Mouse (Mus musculus): ENCODE results near the gene Mov10l1. TPM values are rescaled to one million over a fixed set of nuclear protein-coding genes. Genes with fewer than 3 reads are reported as not detected.

The Mov10l1 gene
- 0.11 and 0.18 TPM in 2 replicates for polyA plus RNA-seq (2016; fragmentation: Nextera tagmentation; extraction: Ambion mirVana)

DNA sequence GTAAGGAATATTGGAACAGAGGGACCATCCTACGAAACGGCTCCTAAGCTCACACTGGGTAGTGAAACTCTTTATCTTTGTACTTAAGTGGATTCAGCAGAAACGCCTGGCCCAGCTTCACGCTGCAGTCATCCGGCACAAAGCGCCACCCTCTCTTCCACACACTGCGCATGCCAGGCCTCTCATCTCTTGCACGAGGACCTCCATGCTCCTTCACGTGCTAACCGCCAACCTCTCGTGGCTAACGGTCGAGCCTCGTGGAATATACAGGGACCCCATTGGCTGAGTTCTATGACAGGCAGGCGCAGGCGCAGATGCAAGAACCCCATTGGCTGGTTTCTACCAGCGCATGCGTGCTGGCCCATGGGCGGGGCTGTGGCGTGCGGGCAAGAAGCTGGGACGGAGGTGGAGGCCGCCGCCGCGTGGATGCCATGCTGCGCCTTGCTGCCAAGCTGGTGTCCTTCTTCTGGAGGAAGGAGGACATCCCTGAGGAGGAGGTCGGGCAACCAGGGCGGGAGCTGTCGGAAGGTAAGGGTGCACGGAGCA, at the start of gene Mov10l1:
TSS of gene Mov10l1 (plus strand) at position 376 of the 546 bp plus-strand sequence.
- no peaks in the 10 kb centered on the region for H3K27me3 ChIP-seq (ENCODE audit: low read depth, poor library complexity, severe bottlenecking)
- H3K4me1 ChIP-seq: no peaks in the 10 kb centered on the region
- H3K4me3 ChIP-seq: no peak within 1 kb of the TSS
- WGBS: 93% methylated on average over 31 of the region's 31 CpGs
- H3K36me3 ChIP-seq: no peaks in the 10 kb centered on the region
- no peak within 1 kb of the TSS for H3K27ac ChIP-seq
- no peak for DNase-seq (ENCODE audit: low spot score)
- H3K9me3 ChIP-seq (replicated peaks): no peaks in the 10 kb centered on the region

DNA sequence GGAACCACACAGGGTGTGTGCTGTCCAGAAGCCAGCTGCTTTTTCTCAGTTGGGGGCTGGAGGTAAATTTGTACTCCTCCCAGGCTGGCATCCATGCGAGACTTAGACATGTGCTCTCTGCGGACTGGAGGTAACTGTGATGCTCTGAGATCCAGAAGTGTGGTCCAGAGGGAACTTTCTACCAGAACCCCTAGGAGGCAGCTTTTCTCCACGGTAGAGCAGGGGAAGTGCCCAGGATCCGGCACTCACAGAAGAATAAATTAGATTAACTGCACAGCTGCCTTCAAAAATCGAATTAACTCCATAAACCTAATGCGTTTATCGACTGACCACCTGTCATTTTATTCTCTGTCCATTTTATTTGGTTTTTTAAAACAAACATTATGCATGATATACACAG, 48.6 kb upstream of the Mov10l1 start:
- Histone ChIP-seq H3K4me3 (no peak overlapping the region), H3K4me1 (no peaks in the 10 kb centered on the region), H3K27ac (0 out of 2 replicates have a peak overlapping the region, but pooled peaks have one; percentile 9), H3K27me3 (ENCODE audit: low read depth, poor library complexity, severe bottlenecking) (no peaks in the 10 kb centered on the region), H3K9me3 (replicated peaks) (no peaks in the 10 kb centered on the region), H3K36me3 (no peaks in the 10 kb centered on the region)
- DNase-seq (ENCODE audit: low spot score): no peak
- 78% methylated on average over 7 of the region's 7 CpGs for WGBS

DNA sequence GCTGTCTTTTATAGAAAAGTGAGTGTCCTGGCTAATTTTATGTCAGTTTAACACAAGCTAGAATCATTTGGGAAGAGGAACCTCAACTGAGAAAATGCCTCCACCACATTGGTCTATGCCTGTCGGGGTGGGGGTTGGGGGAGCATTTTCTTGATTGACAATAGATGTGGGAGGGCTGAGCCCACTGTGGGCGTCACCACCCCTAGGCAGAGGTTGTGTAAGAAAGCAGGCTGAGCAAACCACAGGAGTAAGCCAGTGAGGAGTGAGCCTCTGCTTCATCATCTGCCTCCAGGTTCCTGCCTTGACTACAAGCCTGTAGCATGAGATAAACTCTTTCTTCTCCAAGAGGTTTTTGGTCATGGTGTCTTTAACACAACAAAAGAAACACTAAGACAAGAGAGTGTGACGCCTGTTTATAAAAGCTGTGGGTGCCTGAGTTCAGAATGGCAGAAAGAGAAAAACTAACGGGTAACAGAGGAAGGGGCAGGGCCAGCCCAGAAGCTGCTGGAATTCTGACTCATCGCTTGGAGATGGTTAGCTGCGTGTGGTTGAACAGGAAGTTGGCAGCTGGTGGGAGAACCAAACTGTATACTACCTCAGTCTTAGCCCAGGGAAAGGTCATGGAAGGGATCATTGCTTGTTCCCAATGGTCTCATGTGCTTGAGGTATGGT, 46.0 kb upstream of the Mov10l1 start:
- Histone ChIP-seq H3K9me3 (replicated peaks) (no peaks in the 10 kb centered on the region), H3K27me3 (ENCODE audit: low read depth, poor library complexity, severe bottlenecking) (no peaks in the 10 kb centered on the region), H3K36me3 (no peaks in the 10 kb centered on the region), H3K27ac (no peak overlapping the region), H3K4me3 (no peak overlapping the region), H3K4me1 (no peaks in the 10 kb centered on the region)
- WGBS: 83% methylated on average over 6 of the region's 6 CpGs
- no peak for DNase-seq (ENCODE audit: low spot score)

DNA sequence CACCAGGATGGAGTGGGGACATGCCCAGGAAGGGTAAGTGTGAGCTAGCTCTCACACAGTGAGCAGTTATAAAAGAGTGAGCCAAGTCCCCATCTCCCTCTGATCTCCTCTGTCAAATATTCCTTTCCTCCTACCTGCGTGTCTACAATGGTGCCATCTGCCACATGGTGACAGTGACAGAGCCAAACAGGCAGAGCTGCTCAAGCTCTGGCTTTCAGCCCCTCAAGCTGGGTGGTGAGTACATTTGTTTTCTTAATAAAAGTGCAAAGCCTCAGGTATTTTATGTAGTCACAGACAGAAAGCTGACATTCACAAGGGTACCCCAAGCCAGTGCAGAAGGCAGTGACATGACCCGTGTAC, 45.4 kb upstream of the Mov10l1 start:
- Histone ChIP-seq H3K4me1 (no peaks in the 10 kb centered on the region), H3K4me3 (no peak overlapping the region), H3K27ac (no peak overlapping the region), H3K9me3 (replicated peaks) (no peaks in the 10 kb centered on the region), H3K27me3 (ENCODE audit: low read depth, poor library complexity, severe bottlenecking) (no peaks in the 10 kb centered on the region), H3K36me3 (no peaks in the 10 kb centered on the region)
- 75% methylated on average over 2 of the region's 2 CpGs for WGBS
- DNase-seq (ENCODE audit: low spot score): no peak

DNA sequence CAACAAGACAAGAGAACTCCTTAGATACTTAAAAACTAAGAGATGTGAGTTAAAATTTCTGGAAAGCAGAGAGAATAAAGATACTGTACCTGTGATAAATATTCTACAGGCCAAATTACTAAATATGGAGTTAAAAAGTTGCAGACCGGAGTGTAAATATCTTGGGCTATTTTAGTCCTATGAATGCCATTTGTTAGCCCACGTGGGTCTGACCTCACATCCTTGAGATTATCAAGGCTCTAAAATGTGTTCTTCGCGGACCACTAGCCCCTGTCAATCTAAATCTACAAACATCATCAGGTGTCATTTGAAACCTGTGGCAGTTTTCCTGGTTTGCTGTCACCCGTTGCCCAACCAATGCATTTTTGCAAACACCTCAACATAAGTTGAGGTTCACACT, 39.9 kb upstream of the Mov10l1 start:
- 84% methylated on average over 5 of the region's 5 CpGs for WGBS
- no peaks in the 10 kb centered on the region for H3K9me3 ChIP-seq (replicated peaks)

DNA sequence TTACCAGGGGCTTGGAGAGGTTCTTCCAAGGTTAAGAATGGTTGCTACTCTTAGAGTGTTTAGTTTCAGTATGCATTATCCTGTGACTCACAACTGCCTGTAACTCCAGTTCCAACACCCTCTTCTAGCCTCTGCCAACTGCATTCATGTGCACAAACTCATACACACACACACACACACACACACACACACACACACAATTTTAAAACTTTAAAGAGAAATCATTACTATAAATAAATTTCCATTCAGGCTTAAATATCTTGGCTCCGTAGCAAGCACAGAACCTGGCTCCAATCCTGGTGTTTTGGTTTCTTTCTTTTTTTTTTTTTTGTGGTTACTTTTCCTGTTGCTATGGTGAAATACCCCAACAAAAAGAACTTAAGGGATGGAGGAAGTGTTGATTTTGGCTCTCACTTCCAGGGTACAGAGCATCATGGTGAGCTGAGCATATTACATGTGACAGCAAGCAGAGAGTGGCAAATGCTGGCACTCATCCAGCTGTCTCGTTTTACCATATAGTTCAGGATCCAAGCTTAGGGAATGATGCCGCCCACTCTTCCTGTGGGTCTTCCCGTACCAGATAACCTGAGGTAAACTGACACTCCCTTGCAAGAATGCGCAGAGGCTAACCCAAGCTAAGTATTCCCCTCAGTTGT, 38.7 kb upstream of the Mov10l1 start:
- DNase-seq (ENCODE audit: low spot score): no peak
- no peaks in the 10 kb centered on the region for H3K36me3 ChIP-seq
- H3K4me3 ChIP-seq: no peak overlapping the region
- no peak overlapping the region for H3K27ac ChIP-seq
- no peaks in the 10 kb centered on the region for H3K9me3 ChIP-seq (replicated peaks)
- WGBS: 91% methylated on average over 5 of the region's 5 CpGs
- peaks cover 4% of the 10 kb centered on the region; the same call in 1 of the 2 replicates for H3K4me1 ChIP-seq
- H3K27me3 ChIP-seq (ENCODE audit: low read depth, poor library complexity, severe bottlenecking): no peaks in the 10 kb centered on the region

More for the DNA sequence above, 39.9 kb upstream of the Mov10l1 start:
- no peaks in the 10 kb centered on the region for H3K27me3 ChIP-seq (ENCODE audit: low read depth, poor library complexity, severe bottlenecking)
- no peak overlapping the region for H3K4me3 ChIP-seq
- no peak overlapping the region for H3K27ac ChIP-seq
- peaks cover 4% of the 10 kb centered on the region; the same call in 1 of the 2 replicates for H3K4me1 ChIP-seq
- no peaks in the 10 kb centered on the region for H3K36me3 ChIP-seq
- no peak for DNase-seq (ENCODE audit: low spot score)

DNA sequence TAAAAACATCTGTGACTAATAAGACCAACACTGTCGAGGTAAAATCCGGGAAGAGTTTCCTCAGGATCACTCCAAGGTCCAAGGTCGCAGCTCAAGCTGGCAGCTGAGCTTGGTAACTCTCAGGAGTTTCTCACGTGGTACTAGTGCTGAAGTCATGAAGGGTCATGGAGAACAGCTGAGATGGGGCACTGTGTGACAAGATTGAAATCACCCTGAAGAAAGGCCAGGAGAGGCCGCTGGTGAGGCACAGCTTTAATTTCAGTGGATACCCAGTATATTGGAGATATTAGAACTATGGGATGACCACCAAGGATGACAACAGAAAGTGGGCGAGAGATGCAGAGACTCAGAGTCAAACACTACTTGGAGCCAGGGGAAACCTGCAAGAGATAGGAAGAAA, 35.9 kb upstream of the Mov10l1 start:
- Histone ChIP-seq H3K27ac (no peak overlapping the region), H3K4me3 (no peak overlapping the region), H3K9me3 (replicated peaks) (no peaks in the 10 kb centered on the region), H3K36me3 (no peaks in the 10 kb centered on the region), H3K27me3 (ENCODE audit: low read depth, poor library complexity, severe bottlenecking) (no peaks in the 10 kb centered on the region), H3K4me1 (peaks cover 4% of the 10 kb centered on the region; the same call in 1 of the 2 replicates)
- no peak for DNase-seq (ENCODE audit: low spot score)
- WGBS: 38% methylated on average over 6 of the region's 6 CpGs

DNA sequence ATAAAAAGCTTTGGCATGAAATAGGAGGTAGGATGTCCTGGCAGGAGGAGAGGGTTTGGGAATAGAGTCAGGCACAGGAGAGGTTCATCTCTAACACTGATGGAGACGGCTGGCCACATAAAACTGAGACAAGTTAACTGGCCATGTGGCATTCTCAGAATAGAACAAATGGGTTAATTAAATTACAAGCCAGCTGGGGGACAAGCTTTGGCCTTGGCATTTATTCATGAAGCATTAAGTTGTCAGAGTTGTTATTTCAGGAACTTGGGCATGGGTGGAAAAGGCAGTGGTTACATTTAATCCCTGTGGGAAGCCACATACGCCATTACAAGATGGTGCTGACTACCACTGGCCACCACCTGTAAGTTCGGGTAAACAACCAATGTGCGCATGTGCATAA, 31.5 kb upstream of the Mov10l1 start:
- DNase-seq (ENCODE audit: low spot score): no peak
- WGBS: 86% methylated on average over 4 of the region's 4 CpGs
- H3K9me3 ChIP-seq (replicated peaks): no peaks in the 10 kb centered on the region
- H3K4me3 ChIP-seq: no peak overlapping the region
- peaks cover 39% of the 10 kb centered on the region for H3K27me3 ChIP-seq (ENCODE audit: low read depth, poor library complexity, severe bottlenecking)
- peaks cover 17% of the 10 kb centered on the region for H3K4me1 ChIP-seq
- no peak overlapping the region for H3K27ac ChIP-seq
- no peaks in the 10 kb centered on the region for H3K36me3 ChIP-seq

DNA sequence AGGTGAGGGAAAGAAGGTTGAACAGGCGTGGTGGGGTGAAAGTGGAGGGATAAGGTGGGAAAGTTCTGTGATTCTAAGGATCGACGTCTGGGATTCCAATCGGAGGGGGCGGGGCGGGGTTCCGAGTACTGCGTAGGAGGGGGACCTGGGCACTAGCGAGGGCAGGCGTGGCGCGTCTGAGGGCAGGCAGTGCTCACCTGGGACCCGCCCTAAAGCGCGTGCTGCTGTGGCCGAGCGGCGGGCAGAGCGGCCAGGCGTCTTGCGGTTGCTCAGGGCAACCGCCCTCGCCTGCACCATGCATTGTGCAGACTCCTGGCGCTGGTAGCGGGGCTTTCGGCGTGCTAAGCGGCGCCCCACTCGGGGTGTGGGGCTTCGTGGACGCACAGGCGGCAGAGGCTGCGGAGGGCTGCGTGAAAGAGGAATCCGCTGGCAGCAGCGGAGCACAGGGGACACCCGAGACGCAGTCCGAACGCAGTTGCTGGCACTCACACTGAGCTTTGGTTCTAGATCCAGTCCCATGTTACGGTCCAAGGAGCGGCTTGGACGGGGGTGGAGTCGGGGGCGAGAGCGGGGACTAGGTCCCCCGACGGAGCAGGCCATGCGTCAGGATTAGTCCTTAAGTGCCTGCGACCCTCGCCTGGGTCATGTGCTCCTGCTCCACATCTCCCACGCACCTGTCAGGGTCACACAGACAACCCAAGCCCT, 28.2 kb upstream of the Mov10l1 start, which contains the start of gene Ttll8:
TSS of gene Ttll8 (minus strand) at position 51 of the 705 bp plus-strand sequence.
- Histone ChIP-seq H3K36me3 (no peaks in the 10 kb centered on the region), H3K9me3 (replicated peaks) (no peaks in the 10 kb centered on the region), H3K27ac (0 out of 2 replicates have a peak within 1 kb of the TSS, but pooled peaks have one; percentile 25), H3K4me1 (peaks cover 19% of the 10 kb centered on the region), H3K27me3 (ENCODE audit: low read depth, poor library complexity, severe bottlenecking) (peaks cover 49% of the 10 kb centered on the region), H3K4me3 (peak within 1 kb of the TSS; percentile 53)
- peak; percentile 59 for DNase-seq (ENCODE audit: low spot score)
- WGBS: 4% methylated on average over 53 of the region's 53 CpGs

DNA sequence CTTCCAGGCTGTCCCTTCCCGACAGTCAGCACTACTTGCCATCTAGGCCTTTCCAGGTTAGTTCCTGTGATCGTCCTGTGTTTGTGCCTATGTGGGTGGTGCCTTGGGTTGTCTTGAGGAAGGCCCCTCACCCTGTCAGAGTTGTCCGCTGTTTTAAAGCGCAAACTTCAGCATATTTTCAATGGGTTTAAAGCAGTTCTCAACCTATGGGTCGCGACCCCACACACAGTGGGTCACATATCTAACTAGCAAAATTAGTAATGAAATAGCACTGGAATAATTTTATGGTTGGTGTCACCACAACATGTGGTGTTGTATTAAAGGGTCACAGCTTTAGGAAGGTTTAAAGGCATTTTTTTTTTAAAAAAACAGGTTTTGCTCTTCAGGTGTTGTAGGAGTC, 27.4 kb upstream of the Mov10l1 start:
- peaks cover 19% of the 10 kb centered on the region for H3K4me1 ChIP-seq
- H3K4me3 ChIP-seq: no peak overlapping the region
- H3K27ac ChIP-seq: no peak overlapping the region
- H3K9me3 ChIP-seq (replicated peaks): no peaks in the 10 kb centered on the region
- DNase-seq (ENCODE audit: low spot score): no peak
- H3K36me3 ChIP-seq: no peaks in the 10 kb centered on the region
- WGBS: 86% methylated on average over 6 of the region's 6 CpGs
- peaks cover 49% of the 10 kb centered on the region for H3K27me3 ChIP-seq (ENCODE audit: low read depth, poor library complexity, severe bottlenecking)

DNA sequence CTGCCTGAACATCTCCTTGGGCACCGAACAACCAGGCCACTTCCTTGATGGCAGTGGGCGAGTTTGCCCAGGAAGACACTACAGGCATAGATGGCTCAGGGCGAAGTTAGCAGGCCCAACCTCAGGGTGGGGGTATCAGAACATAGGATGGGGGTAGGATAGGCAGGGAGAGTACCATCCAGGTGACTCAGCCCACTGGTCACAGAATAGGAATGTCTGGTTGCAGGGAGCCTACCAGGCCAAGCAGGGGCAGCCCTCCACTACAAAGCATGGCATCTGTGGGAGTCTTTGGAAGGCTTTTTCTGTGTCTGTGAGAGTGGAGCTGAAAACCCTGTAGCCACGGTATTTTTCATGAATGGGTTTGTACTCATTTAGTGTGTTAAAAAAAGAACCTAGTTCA, 25.2 kb upstream of the Mov10l1 start:
- Histone ChIP-seq H3K9me3 (replicated peaks) (no peaks in the 10 kb centered on the region), H3K36me3 (no peaks in the 10 kb centered on the region), H3K4me1 (peaks cover 19% of the 10 kb centered on the region), H3K27me3 (ENCODE audit: low read depth, poor library complexity, severe bottlenecking) (peaks cover 48% of the 10 kb centered on the region), H3K4me3 (no peak overlapping the region), H3K27ac (no peak overlapping the region)
- 79% methylated on average over 4 of the region's 4 CpGs for WGBS
- no peak for DNase-seq (ENCODE audit: low spot score)

DNA sequence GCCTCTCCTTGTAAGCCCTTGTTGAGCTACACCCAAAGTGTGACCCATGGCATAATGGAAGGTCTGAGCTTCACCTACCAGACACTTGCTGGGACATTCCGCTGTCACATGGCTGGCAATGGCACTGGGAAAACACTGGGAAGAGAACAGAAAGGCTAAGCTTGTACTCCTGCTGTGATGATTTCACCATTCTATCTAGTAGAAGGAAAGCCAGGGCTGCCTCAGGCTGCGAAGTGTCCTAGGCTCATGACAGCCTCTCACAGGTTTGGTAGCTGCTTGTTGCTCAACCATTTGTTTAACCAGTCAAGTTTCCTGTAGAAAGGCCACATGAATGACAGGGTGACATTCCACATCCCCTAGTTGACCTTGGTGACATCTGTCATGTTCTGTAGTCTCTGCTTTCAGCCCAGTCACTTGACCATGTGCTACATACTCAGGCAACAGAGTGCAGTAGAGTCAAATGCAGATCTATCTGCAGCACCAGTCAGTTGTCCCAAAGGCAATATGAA, 18.6 kb upstream of the Mov10l1 start:
- no peak overlapping the region for H3K27ac ChIP-seq
- WGBS: 91% methylated on average over 2 of the region's 2 CpGs
- H3K27me3 ChIP-seq (ENCODE audit: low read depth, poor library complexity, severe bottlenecking): no peaks in the 10 kb centered on the region
- H3K4me1 ChIP-seq: no peaks in the 10 kb centered on the region
- H3K9me3 ChIP-seq (replicated peaks): no peaks in the 10 kb centered on the region
- H3K4me3 ChIP-seq: no peak overlapping the region
- no peaks in the 10 kb centered on the region for H3K36me3 ChIP-seq
- DNase-seq (ENCODE audit: low spot score): no peak

DNA sequence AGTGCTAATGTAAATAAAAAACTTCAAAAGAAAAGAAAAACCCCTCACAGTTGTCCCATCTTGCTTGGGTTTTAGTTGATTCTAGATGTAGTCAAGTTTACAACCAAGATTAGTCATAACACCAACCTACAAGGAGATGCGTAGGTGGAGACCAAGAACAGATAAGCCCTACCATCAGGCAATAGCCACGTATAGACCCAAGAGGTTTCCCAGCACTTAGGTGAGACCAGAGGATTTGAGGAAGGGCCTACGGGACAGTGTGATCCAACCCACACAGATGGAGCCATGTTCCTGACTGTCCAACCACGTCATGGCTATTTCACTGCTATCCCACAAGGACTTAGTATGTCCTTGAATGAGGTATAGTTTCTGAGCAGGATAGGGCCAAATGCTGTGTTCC, 10.4 kb upstream of the Mov10l1 start:
- 84% methylated on average over 4 of the region's 4 CpGs for whole genome bisulfite sequencing
- no peaks in the 10 kb centered on the region for H3K27me3 ChIP-seq (ENCODE audit: low read depth, poor library complexity, severe bottlenecking)
- H3K4me3 ChIP-seq: no peak overlapping the region
- no peak for DNase-seq (ENCODE audit: low spot score)
- no peak overlapping the region for H3K27ac ChIP-seq
- no peaks in the 10 kb centered on the region for H3K4me1 ChIP-seq
- H3K9me3 ChIP-seq (replicated peaks): no peaks in the 10 kb centered on the region
- no peaks in the 10 kb centered on the region for H3K36me3 ChIP-seq

Data from limb, embryonic 10.5 days (tissue).